ENCODE assay signal across 8 mouse cellular contexts in genomic region chr13:49342723-49343100, GRCm38 (mm10). TPM values are rescaled to one million over a fixed set of nuclear protein-coding genes. Genes with fewer than 3 reads are reported as not detected.
DNase-seq lines count a peak whose midpoint lies in the region; ATAC-seq lines count a peak whose summit lies in the region.

No protein-coding gene starts in this region.

- H3K27ac ChIP-seq in lung, embryonic 16.5 days (ENCODE audit: low read length) = no peak overlapping the region; the same call in 1 of the 2 replicates
- no peak overlapping the region for H3K27ac ChIP-seq in forebrain, embryonic 13.5 days
- H3K27ac ChIP-seq in limb, embryonic 11.5 days (replicated peaks; ENCODE audit: low read depth, low read length) = no peak overlapping the region
- peak overlapping the region; percentile 50; the same call in 1 of the 2 replicates for H3K27ac ChIP-seq in neural tube, embryonic 14.5 days (ENCODE audit: low read depth, low read length)

- H3K4me1 ChIP-seq in lung, embryonic 16.5 days (replicated peaks; ENCODE audit: control insufficient read depth, insufficient read depth, low read length) = peaks cover 35% of the 10 kb centered on the region
- peaks cover 65% of the 10 kb centered on the region for H3K4me1 ChIP-seq in forebrain, embryonic 13.5 days
- H3K4me1 ChIP-seq in limb, embryonic 11.5 days (ENCODE audit: control insufficient read depth, insufficient read depth, low read length) = peaks cover 13% of the 10 kb centered on the region
- peaks cover 33% of the 10 kb centered on the region for H3K4me1 ChIP-seq in neural tube, embryonic 14.5 days (ENCODE audit: control insufficient read depth, insufficient read depth, low read length)

- ATAC-seq in lung, embryonic 16.5 days (ENCODE audit: low read depth) = no peak
- no peak for ATAC-seq in forebrain, embryonic 13.5 days
- ATAC-seq in limb, embryonic 11.5 days (ENCODE audit: insufficient number of reproducible peaks, low FRiP score, low TSS enrichment, low read depth) = no peak
- no peak for ATAC-seq in neural tube, embryonic 14.5 days (ENCODE audit: low read depth)
- ATAC-seq in cerebellum, adult (ENCODE audit: insufficient number of reproducible peaks, low FRiP score, low TSS enrichment) = no peak

- peak overlapping the region; percentile 97 for H3K4me3 ChIP-seq in lung, embryonic 16.5 days (ENCODE audit: low read length)
- H3K4me3 ChIP-seq in forebrain, embryonic 13.5 days = peak overlapping the region; percentile 95
- peak overlapping the region; percentile 97 for H3K4me3 ChIP-seq in limb, embryonic 11.5 days (ENCODE audit: low read depth, low read length)
- peak overlapping the region; percentile 85 for H3K4me3 ChIP-seq in neural tube, embryonic 14.5 days (ENCODE audit: low read depth, low read length)

- H3K9me3 ChIP-seq in lung, embryonic 16.5 days (ENCODE audit: control insufficient read depth, low read length) = no peaks in the 10 kb centered on the region
- no peaks in the 10 kb centered on the region for H3K9me3 ChIP-seq in forebrain, embryonic 13.5 days (replicated peaks)
- H3K9me3 ChIP-seq in limb, embryonic 11.5 days (ENCODE audit: control insufficient read depth, low read length) = no peaks in the 10 kb centered on the region
- H3K9me3 ChIP-seq in neural tube, embryonic 14.5 days (ENCODE audit: control insufficient read depth, low read length) = no peaks in the 10 kb centered on the region

- no peak for DNase-seq in lung, postnatal 4 days
- DNase-seq in limb, embryonic 11.5 days (ENCODE audit: low spot score) = no peak
- no peak for DNase-seq in thymus, adult 18-20 months
- DNase-seq in gastrocnemius, postnatal 14 days = no peak

- H3K9ac ChIP-seq in lung, embryonic 16.5 days (ENCODE audit: low read length) = peak overlapping the region; percentile 94
- peak overlapping the region; percentile 95 for H3K9ac ChIP-seq in forebrain, embryonic 13.5 days
- H3K9ac ChIP-seq in limb, embryonic 11.5 days (ENCODE audit: low read length) = peak overlapping the region; percentile 91
- H3K9ac ChIP-seq in neural tube, embryonic 14.5 days (replicated peaks; ENCODE audit: low read depth, low read length) = peak overlapping the region; percentile 88

- no peaks in the 10 kb centered on the region for H3K27me3 ChIP-seq in lung, embryonic 16.5 days (ENCODE audit: control insufficient read depth, insufficient read depth, low read depth, low read length)
- H3K27me3 ChIP-seq in forebrain, embryonic 13.5 days = no peaks in the 10 kb centered on the region
- H3K27me3 ChIP-seq in limb, embryonic 11.5 days (ENCODE audit: control insufficient read depth, insufficient read depth, low read length) = no peaks in the 10 kb centered on the region
- no peaks in the 10 kb centered on the region for H3K27me3 ChIP-seq in neural tube, embryonic 14.5 days (ENCODE audit: control insufficient read depth, insufficient read depth, low read length)

- H3K4me2 ChIP-seq in lung, embryonic 16.5 days (ENCODE audit: low read depth, low read length) = peak overlapping the region; percentile 90
- H3K4me2 ChIP-seq in forebrain, embryonic 13.5 days = peak overlapping the region; percentile 96
- peak overlapping the region; percentile 89 for H3K4me2 ChIP-seq in limb, embryonic 11.5 days (ENCODE audit: low read depth, severe bottlenecking)
- peak overlapping the region; percentile 93 for H3K4me2 ChIP-seq in neural tube, embryonic 14.5 days (ENCODE audit: low read depth, low read length)

- H3K36me3 ChIP-seq in lung, embryonic 16.5 days (ENCODE audit: control insufficient read depth, insufficient read depth, low read length) = no peaks in the 10 kb centered on the region
- H3K36me3 ChIP-seq in forebrain, embryonic 13.5 days (ENCODE audit: poor library complexity, severe bottlenecking) = no peaks in the 10 kb centered on the region
- H3K36me3 ChIP-seq in limb, embryonic 11.5 days (ENCODE audit: control insufficient read depth, insufficient read depth, low read length) = no peaks in the 10 kb centered on the region
- H3K36me3 ChIP-seq in neural tube, embryonic 14.5 days (ENCODE audit: control insufficient read depth, insufficient read depth, low read length) = no peaks in the 10 kb centered on the region

- intact Hi-C loops in gastrocnemius, postnatal 14 days (cut with DNase I; ENCODE audit: low total_unique reads) = no loop called here

RNA-seq across cellular contexts. Expression of gene Bicd2, which starts 1.3 kb away (rescaled TPM):
- polyA plus RNA-seq in lung, embryonic 16.5 days (2015; fragmentation: Nextera tagmentation; extraction: Ambion mirVana) = 31.2 and 32.1 TPM in 2 replicates
- 24.8 and 26.7 TPM in 2 replicates for polyA plus RNA-seq in forebrain, embryonic 13.5 days (2015; fragmentation: Nextera tagmentation; extraction: Ambion mirVana)
- polyA plus RNA-seq in limb, embryonic 11.5 days (2014; fragmentation: Nextera tagmentation; extraction: Ambion mirVana) = 25.8 and 29.2 TPM in 2 replicates
- polyA plus RNA-seq in neural tube, embryonic 14.5 days (2014; fragmentation: Nextera tagmentation; extraction: Ambion mirVana) = 27.6 and 38.6 TPM in 2 replicates
- total RNA-seq in gastrocnemius, postnatal 14 days (2021) = 10 to 100 TPM; 20.5 to 21.2 TPM

RNA-seq across cellular contexts. Expression of gene Fgd3, which starts 22.6 kb away (rescaled TPM):
- polyA plus RNA-seq in lung, embryonic 16.5 days (2015; fragmentation: Nextera tagmentation; extraction: Ambion mirVana) = 0.26 and 0.33 TPM in 2 replicates
- polyA plus RNA-seq in forebrain, embryonic 13.5 days (2015; fragmentation: Nextera tagmentation; extraction: Ambion mirVana) = 3.0 and 3.3 TPM in 2 replicates
- 0.37 and 0.92 TPM in 2 replicates for polyA plus RNA-seq in limb, embryonic 11.5 days (2014; fragmentation: Nextera tagmentation; extraction: Ambion mirVana)
- polyA plus RNA-seq in neural tube, embryonic 14.5 days (2014; fragmentation: Nextera tagmentation; extraction: Ambion mirVana) = 2.2 and 2.4 TPM in 2 replicates
- 1 to 10 TPM in 1 of 2 experiments, under 1 TPM in 1; 0.93 to 1.3 TPM for total RNA-seq in gastrocnemius, postnatal 14 days (2021)
